Mouse (Mus musculus): ENCODE results near the gene Ank3. TPM values are rescaled to one million over a fixed set of nuclear protein-coding genes. Genes with fewer than 3 reads are reported as not detected.

The Ank3 gene
- polyA plus RNA-seq, 1 experiment from 2014 or later, result 48.9 TPM

- Histone ChIP-seq H3K4me3 (ENCODE audit: low read depth, low read length) (no peak overlapping the region), H3K27me3 (ENCODE audit: control insufficient read depth, insufficient read depth, low read length) (no peaks in the 10 kb centered on the region), H3K27ac (ENCODE audit: low read depth, low read length) (no peak overlapping the region), H3K9ac (ENCODE audit: low read depth, low read length) (no peak overlapping the region), H3K9me3 (replicated peaks; ENCODE audit: control insufficient read depth, low read length) (no peaks in the 10 kb centered on the region), H3K4me2 (no peak overlapping the region), H3K36me3 (ENCODE audit: control insufficient read depth, insufficient read depth, low read length) (no peaks in the 10 kb centered on the region), H3K4me1 (ENCODE audit: control insufficient read depth, insufficient read depth, low read length) (peaks cover 3% of the 10 kb centered on the region)
- WGBS (ENCODE audit: insufficient replicate concordance), result 85% methylated on average over 14 of the region's 14 CpGs
- no peak for ATAC-seq (replicated peaks; ENCODE audit: insufficient number of reproducible peaks, low FRiP score, low TSS enrichment)
Measured at GRCm38 (mm10) chr10:69803135-69803756, 404.7 kb downstream of the Ank3 start.

GRCm38 (mm10) chr10:69804613-69805012 lies 406.0 kb downstream of the Ank3 start:
- H3K27ac ChIP-seq (ENCODE audit: low read depth, low read length), result no peak overlapping the region
- WGBS (ENCODE audit: insufficient replicate concordance), result 71% methylated on average over 6 of the region's 6 CpGs

GRCm38 (mm10) chr10:69810785-69811184 lies 412.2 kb downstream of the Ank3 start:
- H3K27ac ChIP-seq (ENCODE audit: low read depth, low read length), result no peak overlapping the region
- H3K4me1 ChIP-seq (ENCODE audit: control insufficient read depth, insufficient read depth, low read length), result no peaks in the 10 kb centered on the region
- H3K9ac ChIP-seq (ENCODE audit: low read depth, low read length), result no peak overlapping the region
- ATAC-seq (replicated peaks; ENCODE audit: insufficient number of reproducible peaks, low FRiP score, low TSS enrichment), result no peak
- H3K27me3 ChIP-seq (ENCODE audit: control insufficient read depth, insufficient read depth, low read length), result no peaks in the 10 kb centered on the region
- H3K4me3 ChIP-seq (ENCODE audit: low read depth, low read length), result no peak overlapping the region
- H3K9me3 ChIP-seq (replicated peaks; ENCODE audit: control insufficient read depth, low read length), result no peaks in the 10 kb centered on the region
- no peak overlapping the region for H3K4me2 ChIP-seq
- WGBS (ENCODE audit: insufficient replicate concordance), result 88% methylated on average over 8 of the region's 8 CpGs
- H3K36me3 ChIP-seq (ENCODE audit: control insufficient read depth, insufficient read depth, low read length), result peaks cover 8% of the 10 kb centered on the region; the same call in 1 of the 2 replicates

More at GRCm38 (mm10) chr10:69804613-69805012, 406.0 kb downstream of the Ank3 start:
- H3K4me3 ChIP-seq (ENCODE audit: low read depth, low read length), result no peak overlapping the region
- no peak for ATAC-seq (replicated peaks; ENCODE audit: insufficient number of reproducible peaks, low FRiP score, low TSS enrichment)
- peaks cover 5% of the 10 kb centered on the region; the same call in 1 of the 2 replicates for H3K36me3 ChIP-seq (ENCODE audit: control insufficient read depth, insufficient read depth, low read length)
- H3K4me2 ChIP-seq, result no peak overlapping the region
- H3K4me1 ChIP-seq (ENCODE audit: control insufficient read depth, insufficient read depth, low read length), result peaks cover 3% of the 10 kb centered on the region
- H3K9me3 ChIP-seq (replicated peaks; ENCODE audit: control insufficient read depth, low read length), result no peaks in the 10 kb centered on the region
- no peaks in the 10 kb centered on the region for H3K27me3 ChIP-seq (ENCODE audit: control insufficient read depth, insufficient read depth, low read length)
- no peak overlapping the region for H3K9ac ChIP-seq (ENCODE audit: low read depth, low read length)

GRCm38 (mm10) chr10:69813823-69814522 lies 415.4 kb downstream of the Ank3 start:
- H3K4me1 ChIP-seq (ENCODE audit: control insufficient read depth, insufficient read depth, low read length), result no peaks in the 10 kb centered on the region
- ATAC-seq (replicated peaks; ENCODE audit: insufficient number of reproducible peaks, low FRiP score, low TSS enrichment), result no peak
- no peaks in the 10 kb centered on the region for H3K27me3 ChIP-seq (ENCODE audit: control insufficient read depth, insufficient read depth, low read length)
- H3K9me3 ChIP-seq (replicated peaks; ENCODE audit: control insufficient read depth, low read length), result no peaks in the 10 kb centered on the region
- WGBS (ENCODE audit: insufficient replicate concordance), result 78% methylated on average over 6 of the region's 6 CpGs
- H3K4me3 ChIP-seq (ENCODE audit: low read depth, low read length), result no peak overlapping the region
- no peak overlapping the region for H3K9ac ChIP-seq (ENCODE audit: low read depth, low read length)
- no peak overlapping the region for H3K4me2 ChIP-seq
- no peak overlapping the region for H3K27ac ChIP-seq (ENCODE audit: low read depth, low read length)
- H3K36me3 ChIP-seq (ENCODE audit: control insufficient read depth, insufficient read depth, low read length), result peaks cover 5% of the 10 kb centered on the region; the same call in 1 of the 2 replicates

GRCm38 (mm10) chr10:69821245-69821644 lies 422.7 kb downstream of the Ank3 start:
- no peak for ATAC-seq (replicated peaks; ENCODE audit: insufficient number of reproducible peaks, low FRiP score, low TSS enrichment)
- Histone ChIP-seq H3K4me3 (ENCODE audit: low read depth, low read length) (no peak overlapping the region), H3K27ac (ENCODE audit: low read depth, low read length) (no peak overlapping the region), H3K4me1 (ENCODE audit: control insufficient read depth, insufficient read depth, low read length) (no peaks in the 10 kb centered on the region), H3K9ac (ENCODE audit: low read depth, low read length) (no peak overlapping the region), H3K9me3 (replicated peaks; ENCODE audit: control insufficient read depth, low read length) (no peaks in the 10 kb centered on the region), H3K27me3 (ENCODE audit: control insufficient read depth, insufficient read depth, low read length) (no peaks in the 10 kb centered on the region), H3K4me2 (no peak overlapping the region), H3K36me3 (ENCODE audit: control insufficient read depth, insufficient read depth, low read length) (0 out of 2 replicates have a peak, but pooled peaks cover 5% of the 10 kb centered on the region)
- WGBS (ENCODE audit: insufficient replicate concordance), result 90% methylated on average over 7 of the region's 7 CpGs

- no peaks in the 10 kb centered on the region for H3K9me3 ChIP-seq (replicated peaks; ENCODE audit: control insufficient read depth, low read length)
- peaks cover 14% of the 10 kb centered on the region for H3K4me1 ChIP-seq (ENCODE audit: control insufficient read depth, insufficient read depth, low read length)
- no peak for ATAC-seq (replicated peaks; ENCODE audit: insufficient number of reproducible peaks, low FRiP score, low TSS enrichment)
- no peak overlapping the region for H3K4me3 ChIP-seq (ENCODE audit: low read depth, low read length)
- no peak overlapping the region for H3K9ac ChIP-seq (ENCODE audit: low read depth, low read length)
- no peak overlapping the region for H3K4me2 ChIP-seq
- peak overlapping the region; percentile 73 for H3K27ac ChIP-seq (ENCODE audit: low read depth, low read length)
- WGBS (ENCODE audit: insufficient replicate concordance), result 45% methylated on average over 2 of the region's 2 CpGs
- no peaks in the 10 kb centered on the region for H3K36me3 ChIP-seq (ENCODE audit: control insufficient read depth, insufficient read depth, low read length)
- no peaks in the 10 kb centered on the region for H3K27me3 ChIP-seq (ENCODE audit: control insufficient read depth, insufficient read depth, low read length)
Measured at GRCm38 (mm10) chr10:69828770-69829169, 430.2 kb downstream of the Ank3 start.

- no peak overlapping the region for H3K4me3 ChIP-seq (ENCODE audit: low read depth, low read length)
- no peak overlapping the region for H3K4me2 ChIP-seq
- ATAC-seq (replicated peaks; ENCODE audit: insufficient number of reproducible peaks, low FRiP score, low TSS enrichment), result no peak
- WGBS (ENCODE audit: insufficient replicate concordance), result 57% methylated on average over 3 of the region's 3 CpGs
- H3K27me3 ChIP-seq (ENCODE audit: control insufficient read depth, insufficient read depth, low read length), result no peaks in the 10 kb centered on the region
- peak overlapping the region; percentile 73 for H3K27ac ChIP-seq (ENCODE audit: low read depth, low read length)
- H3K4me1 ChIP-seq (ENCODE audit: control insufficient read depth, insufficient read depth, low read length), result peaks cover 15% of the 10 kb centered on the region
- no peaks in the 10 kb centered on the region for H3K36me3 ChIP-seq (ENCODE audit: control insufficient read depth, insufficient read depth, low read length)
- H3K9me3 ChIP-seq (replicated peaks; ENCODE audit: control insufficient read depth, low read length), result no peaks in the 10 kb centered on the region
- H3K9ac ChIP-seq (ENCODE audit: low read depth, low read length), result no peak overlapping the region
Measured at GRCm38 (mm10) chr10:69829236-69829635, 430.7 kb downstream of the Ank3 start.

GRCm38 (mm10) chr10:69831568-69831967 lies 433.0 kb downstream of the Ank3 start:
- H3K4me1 ChIP-seq (ENCODE audit: control insufficient read depth, insufficient read depth, low read length), result peaks cover 19% of the 10 kb centered on the region
- H3K9ac ChIP-seq (ENCODE audit: low read depth, low read length), result no peak overlapping the region
- no peak overlapping the region for H3K4me2 ChIP-seq
- H3K27ac ChIP-seq (ENCODE audit: low read depth, low read length), result no peak overlapping the region
- ATAC-seq (replicated peaks; ENCODE audit: insufficient number of reproducible peaks, low FRiP score, low TSS enrichment), result no peak
- H3K36me3 ChIP-seq (ENCODE audit: control insufficient read depth, insufficient read depth, low read length), result no peaks in the 10 kb centered on the region
- H3K4me3 ChIP-seq (ENCODE audit: low read depth, low read length), result no peak overlapping the region
- H3K9me3 ChIP-seq (replicated peaks; ENCODE audit: control insufficient read depth, low read length), result no peaks in the 10 kb centered on the region
- WGBS (ENCODE audit: insufficient replicate concordance), result 70% methylated on average over 7 of the region's 7 CpGs
- no peaks in the 10 kb centered on the region for H3K27me3 ChIP-seq (ENCODE audit: control insufficient read depth, insufficient read depth, low read length)
